Mouse (Mus musculus) forebrain, embryonic 13.5 days (tissue): ENCODE results near the gene Arhgap25. TPM values are rescaled to one million over a fixed set of nuclear protein-coding genes. Genes with fewer than 3 reads are reported as not detected.

Source experiments
- ATAC-seq: fragments of 200-750 bp; cut with Nextera tagmentation; 2 replicates; pipeline ENCODE4 v1.8.0; 2017
- H3K27ac ChIP-seq: fragments of 300-500 bp; sonication (generic); 2 replicates; pipeline ENCODE4 v1.5.1; 2015; ENCODE audit warnings: inconsistent platforms, mild to moderate bottlenecking, moderate library complexity
- H3K27me3 ChIP-seq: fragments of 300-500 bp; sonication (generic); 2 replicates; pipeline ENCODE4 v1.6.1; 2015; ENCODE audit warnings: mild to moderate bottlenecking, inconsistent platforms
- H3K36me3 ChIP-seq: fragments of 300-500 bp; sonication (generic); 2 replicates; pipeline ENCODE4 v1.6.1; 2015; ENCODE audit warnings: mild to moderate bottlenecking, inconsistent platforms; ENCODE audit not compliant: poor library complexity, severe bottlenecking
- H3K4me1 ChIP-seq: fragments of 300-500 bp; sonication (generic); 2 replicates; pipeline ENCODE4 v1.6.1; 2015; ENCODE audit warnings: inconsistent platforms
- H3K4me2 ChIP-seq: fragments of 300-500 bp; sonication (generic); 2 replicates; pipeline ENCODE4 v1.6.1; 2015; ENCODE audit warnings: inconsistent platforms, mild to moderate bottlenecking, moderate library complexity
- H3K4me3 ChIP-seq: fragments of 300-500 bp; sonication (generic); 2 replicates; pipeline ENCODE4 v1.5.1; 2015; ENCODE audit warnings: mild to moderate bottlenecking, inconsistent platforms
- H3K9ac ChIP-seq: fragments of 300-500 bp; sonication (generic); 2 replicates; pipeline ENCODE4 v1.6.1; 2015; ENCODE audit warnings: mild to moderate bottlenecking, inconsistent platforms
- H3K9me3 ChIP-seq: fragments of 300-500 bp; sonication (generic); replicated peaks from 2 replicates; pipeline ENCODE4 v1.6.1; 2016; ENCODE audit warnings: inconsistent platforms
- WGBS: fragments of 180-500 bp; shearing (Covaris S2); methylation state at CpG from one replicate; pipeline ENCODE4 v1.1.7; 2015; 5-methylcytosine and 5-hydroxymethylcytosine counted together
- polyA plus RNA-seq: library from polyadenylated mRNA; unstranded; fragments of >200 nt; fragmentation: Nextera tagmentation; extraction: Ambion mirVana; gene quantifications from 2 replicates; pipeline ENCODE4 v1.2.1, GENCODE M21; 2015

Arhgap25 gene
- polyA plus RNA-seq, 1 experiment from 2014 or later, result 1.8 TPM

GRCm38 (mm10) chr6:87552054-87552807 lies 19.2 kb upstream of the Arhgap25 start:
- 64% methylated on average over 7 of the region's 7 CpGs for WGBS

GRCm38 (mm10) chr6:87547836-87548235 lies 14.8 kb upstream of the Arhgap25 start:
- Histone ChIP-seq H3K9ac (no peak overlapping the region), H3K27ac (no peak overlapping the region), H3K4me1 (peaks cover 12% of the 10 kb centered on the region), H3K9me3 (peaks cover 8% of the 10 kb centered on the region), H3K4me2 (no peak overlapping the region), H3K4me3 (no peak overlapping the region), H3K27me3 (no peaks in the 10 kb centered on the region), H3K36me3 (0 out of 2 replicates have a peak, but pooled peaks cover 3% of the 10 kb centered on the region)
- no peak for ATAC-seq
- WGBS, result 86% methylated on average over 7 of the region's 7 CpGs

More at GRCm38 (mm10) chr6:87552054-87552807, 19.2 kb upstream of the Arhgap25 start:
- Histone ChIP-seq H3K36me3 (no peaks in the 10 kb centered on the region), H3K9ac (no peak overlapping the region), H3K4me1 (no peaks in the 10 kb centered on the region), H3K27me3 (no peaks in the 10 kb centered on the region), H3K4me3 (no peak overlapping the region), H3K4me2 (no peak overlapping the region), H3K9me3 (no peaks in the 10 kb centered on the region), H3K27ac (no peak overlapping the region)
- no peak for ATAC-seq

GRCm38 (mm10) chr6:87547431-87547830 lies 14.4 kb upstream of the Arhgap25 start:
- 0 out of 2 replicates have a peak, but pooled peaks cover 3% of the 10 kb centered on the region for H3K36me3 ChIP-seq
- no peak overlapping the region for H3K4me3 ChIP-seq
- ATAC-seq, result no peak
- peaks cover 8% of the 10 kb centered on the region for H3K9me3 ChIP-seq
- no peak overlapping the region for H3K27ac ChIP-seq
- no peak overlapping the region for H3K4me2 ChIP-seq
- no peak overlapping the region for H3K9ac ChIP-seq
- WGBS, result 92% methylated on average over 4 of the region's 4 CpGs
- peaks cover 12% of the 10 kb centered on the region for H3K4me1 ChIP-seq
- H3K27me3 ChIP-seq, result no peaks in the 10 kb centered on the region

- peaks cover 12% of the 10 kb centered on the region for H3K4me1 ChIP-seq
- ATAC-seq, result peak; percentile 95
- H3K4me3 ChIP-seq, result no peak overlapping the region
- 14% methylated on average over 1 of the region's 1 CpGs for WGBS
- H3K9me3 ChIP-seq, result peaks cover 8% of the 10 kb centered on the region
- H3K9ac ChIP-seq, result no peak overlapping the region
- peak overlapping the region; percentile 28; the same call in 1 of the 2 replicates for H3K4me2 ChIP-seq
- peak overlapping the region; percentile 62 for H3K27ac ChIP-seq
- no peaks in the 10 kb centered on the region for H3K27me3 ChIP-seq
- H3K36me3 ChIP-seq, result 0 out of 2 replicates have a peak, but pooled peaks cover 3% of the 10 kb centered on the region
These were observed 12.5 kb upstream of the Arhgap25 start for GRCm38 (mm10) chr6:87545331-87546217.

GRCm38 (mm10) chr6:87542027-87542426 lies 9.0 kb upstream of the Arhgap25 start:
- H3K4me2 ChIP-seq, result no peak overlapping the region
- no peak overlapping the region for H3K4me3 ChIP-seq
- ATAC-seq, result no peak
- no peaks in the 10 kb centered on the region for H3K27me3 ChIP-seq
- WGBS, result 85% methylated on average over 9 of the region's 9 CpGs
- peaks cover 12% of the 10 kb centered on the region for H3K4me1 ChIP-seq
- no peak overlapping the region for H3K27ac ChIP-seq
- 0 out of 2 replicates have a peak, but pooled peaks cover 3% of the 10 kb centered on the region for H3K36me3 ChIP-seq
- H3K9me3 ChIP-seq, result peaks cover 8% of the 10 kb centered on the region
- no peak overlapping the region for H3K9ac ChIP-seq

GRCm38 (mm10) chr6:87541171-87541571 lies 8.1 kb upstream of the Arhgap25 start:
- H3K4me3 ChIP-seq, result no peak overlapping the region
- ATAC-seq, result no peak
- WGBS, result 93% methylated on average over 6 of the region's 6 CpGs
- H3K4me2 ChIP-seq, result no peak overlapping the region
- peaks cover under 1% of the 10 kb centered on the region for H3K9me3 ChIP-seq
- H3K4me1 ChIP-seq, result peaks cover 12% of the 10 kb centered on the region
- no peaks in the 10 kb centered on the region for H3K36me3 ChIP-seq
- H3K27me3 ChIP-seq, result no peaks in the 10 kb centered on the region
- H3K9ac ChIP-seq, result no peak overlapping the region
- no peak overlapping the region for H3K27ac ChIP-seq

- no peak overlapping the region for H3K4me2 ChIP-seq
- WGBS, result 90% methylated on average over 15 of the region's 15 CpGs
- no peaks in the 10 kb centered on the region for H3K27me3 ChIP-seq
- no peaks in the 10 kb centered on the region for H3K4me1 ChIP-seq
- H3K27ac ChIP-seq, result no peak overlapping the region
- ATAC-seq, result no peak
- no peaks in the 10 kb centered on the region for H3K9me3 ChIP-seq
- H3K4me3 ChIP-seq, result no peak overlapping the region
- H3K9ac ChIP-seq, result no peak overlapping the region
- H3K36me3 ChIP-seq, result no peaks in the 10 kb centered on the region
These were observed 5.6 kb upstream of the Arhgap25 start for GRCm38 (mm10) chr6:87538376-87539270.

- Histone ChIP-seq H3K4me1 (no peaks in the 10 kb centered on the region), H3K36me3 (no peaks in the 10 kb centered on the region), H3K9me3 (no peaks in the 10 kb centered on the region), H3K4me3 (no peak overlapping the region), H3K4me2 (no peak overlapping the region), H3K9ac (no peak overlapping the region), H3K27me3 (no peaks in the 10 kb centered on the region), H3K27ac (no peak overlapping the region)
- 78% methylated on average over 5 of the region's 5 CpGs for WGBS
- ATAC-seq, result no peak
These were observed 4.6 kb upstream of the Arhgap25 start for GRCm38 (mm10) chr6:87537678-87538077.

GRCm38 (mm10) chr6:87536270-87536669 lies 3.2 kb upstream of the Arhgap25 start:
- H3K27ac ChIP-seq, result no peak overlapping the region
- H3K4me1 ChIP-seq, result no peaks in the 10 kb centered on the region
- H3K9ac ChIP-seq, result no peak overlapping the region
- H3K27me3 ChIP-seq, result no peaks in the 10 kb centered on the region
- H3K36me3 ChIP-seq, result no peaks in the 10 kb centered on the region
- 66% methylated on average over 8 of the region's 8 CpGs for WGBS
- H3K4me3 ChIP-seq, result no peak overlapping the region
- ATAC-seq, result no peak
- H3K4me2 ChIP-seq, result no peak overlapping the region
- H3K9me3 ChIP-seq, result no peaks in the 10 kb centered on the region

- H3K4me3 ChIP-seq, result no peak overlapping the region
- ATAC-seq, result no peak
- no peaks in the 10 kb centered on the region for H3K4me1 ChIP-seq
- H3K27me3 ChIP-seq, result no peaks in the 10 kb centered on the region
- H3K36me3 ChIP-seq, result no peaks in the 10 kb centered on the region
- H3K27ac ChIP-seq, result no peak overlapping the region
- 77% methylated on average over 9 of the region's 9 CpGs for WGBS
- H3K9ac ChIP-seq, result no peak overlapping the region
- H3K4me2 ChIP-seq, result no peak overlapping the region
- H3K9me3 ChIP-seq, result no peaks in the 10 kb centered on the region
These were observed 2.6 kb upstream of the Arhgap25 start for GRCm38 (mm10) chr6:87535651-87536050.

GRCm38 (mm10) chr6:87534855-87535575 lies 2.0 kb upstream of the Arhgap25 start:
- Histone ChIP-seq H3K27me3 (no peaks in the 10 kb centered on the region), H3K27ac (no peak overlapping the region), H3K36me3 (no peaks in the 10 kb centered on the region), H3K4me1 (no peaks in the 10 kb centered on the region), H3K9me3 (no peaks in the 10 kb centered on the region), H3K9ac (no peak overlapping the region), H3K4me2 (no peak overlapping the region), H3K4me3 (no peak overlapping the region)
- ATAC-seq, result no peak
- whole genome bisulfite sequencing, result 91% methylated on average over 9 of the region's 9 CpGs
